Mouse (Mus musculus): ENCODE data around the gene Dcaf4. TPM values are rescaled to one million over a fixed set of nuclear protein-coding genes. Genes with fewer than 3 reads are reported as not detected.

Gene Dcaf4
- polyA plus RNA-seq, 1 experiment, result 9.3 TPM

DNA sequence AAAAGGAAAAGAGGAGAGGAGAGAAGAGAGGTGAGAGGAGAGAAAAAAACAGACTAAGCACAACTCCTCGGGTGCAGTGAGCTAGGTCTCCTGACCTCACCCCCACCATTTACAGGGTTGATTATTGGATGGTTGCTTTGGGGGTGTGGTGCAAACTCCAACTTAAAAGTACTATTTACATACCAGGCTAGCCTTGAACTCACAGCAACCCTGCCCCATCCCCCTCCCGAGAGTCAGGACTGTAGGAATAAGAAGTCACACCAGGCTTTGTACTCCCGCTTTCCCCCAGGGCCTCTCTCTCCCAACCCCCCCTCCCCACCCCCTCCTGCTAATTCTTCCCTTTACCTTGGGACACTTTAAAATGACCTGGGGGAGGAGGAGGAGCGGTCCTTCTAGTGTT, 23.9 kb upstream of the Dcaf4 start:
- WGBS, result 77% methylated on average over 4 of the region's 4 CpGs

DNA sequence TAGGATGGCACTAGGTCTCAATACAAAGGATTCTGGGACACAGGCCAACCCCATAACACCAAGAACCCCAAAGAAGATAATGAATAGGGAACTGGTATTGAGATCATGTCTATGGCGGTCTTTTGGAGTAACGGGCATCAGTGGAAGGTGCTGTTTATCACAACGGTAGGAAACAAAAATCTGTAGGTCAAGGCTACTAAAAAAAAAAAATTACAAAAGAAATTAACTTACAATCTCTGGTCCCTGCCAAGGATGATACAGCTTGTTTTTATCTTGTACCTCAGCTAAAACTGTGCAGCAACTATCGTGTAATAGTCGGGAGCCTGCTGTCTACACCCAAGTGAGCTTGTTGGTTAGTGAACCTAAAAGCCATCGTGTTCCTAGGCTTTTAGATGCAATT, 23.5 kb upstream of the Dcaf4 start:
- Histone ChIP-seq H3K4me3 (ENCODE audit: low read depth, low read length) (no peak overlapping the region), H3K4me1 (ENCODE audit: control insufficient read depth, insufficient read depth, insufficient read length, low read length) (no peaks in the 10 kb centered on the region), H3K27ac (ENCODE audit: insufficient read depth, low read depth, low read length) (no peak overlapping the region), H3K36me3 (ENCODE audit: control insufficient read depth, insufficient read depth, low read length) (no peaks in the 10 kb centered on the region), H3K27me3 (ENCODE audit: control insufficient read depth, insufficient read depth, low read length) (no peaks in the 10 kb centered on the region)
- TF ChIP-seq POLR2A (IDR thresholded peaks at IDR 0.05; ENCODE audit: low read depth, low read length) (no peak), CTCF (IDR thresholded peaks at IDR 0.05; ENCODE audit: extremely low read depth, insufficient read length, insufficient replicate concordance, low read depth, low read length) (no peak)
- 90% methylated on average over 6 of the region's 6 CpGs for WGBS

More for the DNA sequence above, 23.9 kb upstream of the Dcaf4 start:
- Histone ChIP-seq H3K4me1 (ENCODE audit: control insufficient read depth, insufficient read depth, insufficient read length, low read length) (no peaks in the 10 kb centered on the region), H3K27ac (ENCODE audit: insufficient read depth, low read depth, low read length) (no peak overlapping the region), H3K27me3 (ENCODE audit: control insufficient read depth, insufficient read depth, low read length) (no peaks in the 10 kb centered on the region), H3K4me3 (ENCODE audit: low read depth, low read length) (no peak overlapping the region), H3K36me3 (ENCODE audit: control insufficient read depth, insufficient read depth, low read length) (no peaks in the 10 kb centered on the region)
- TF ChIP-seq POLR2A (IDR thresholded peaks at IDR 0.05; ENCODE audit: low read depth, low read length), result no peak
- no peak for TF ChIP-seq CTCF (IDR thresholded peaks at IDR 0.05; ENCODE audit: extremely low read depth, insufficient read length, insufficient replicate concordance, low read depth, low read length)

DNA sequence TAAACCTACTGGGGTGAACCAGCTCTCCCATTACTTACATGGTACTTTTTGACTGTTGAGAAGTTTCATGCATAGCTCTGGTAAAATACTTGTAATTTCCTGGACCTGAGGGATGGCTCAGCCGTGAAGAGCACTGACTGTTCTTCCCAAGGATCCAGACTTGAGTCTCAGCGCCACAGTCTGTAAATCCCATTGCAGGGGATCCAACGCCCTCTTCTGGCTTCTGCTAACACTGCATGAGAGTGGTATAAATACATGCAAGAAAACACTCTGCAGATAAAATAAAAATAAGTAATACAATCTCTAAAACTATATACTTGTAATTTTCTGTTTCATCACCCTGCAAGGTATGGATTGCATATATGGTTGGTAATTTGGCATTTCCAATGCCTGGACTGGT, 22.3 kb upstream of the Dcaf4 start:
- Histone ChIP-seq H3K4me1 (ENCODE audit: control insufficient read depth, insufficient read depth, insufficient read length, low read length) (no peaks in the 10 kb centered on the region), H3K27me3 (ENCODE audit: control insufficient read depth, insufficient read depth, low read length) (no peaks in the 10 kb centered on the region), H3K4me3 (ENCODE audit: low read depth, low read length) (no peak overlapping the region), H3K27ac (ENCODE audit: insufficient read depth, low read depth, low read length) (no peak overlapping the region), H3K36me3 (ENCODE audit: control insufficient read depth, insufficient read depth, low read length) (no peaks in the 10 kb centered on the region)
- TF ChIP-seq POLR2A (IDR thresholded peaks at IDR 0.05; ENCODE audit: low read depth, low read length) (no peak), CTCF (IDR thresholded peaks at IDR 0.05; ENCODE audit: extremely low read depth, insufficient read length, insufficient replicate concordance, low read depth, low read length) (no peak)
- WGBS, result 80% methylated on average over 3 of the region's 3 CpGs

DNA sequence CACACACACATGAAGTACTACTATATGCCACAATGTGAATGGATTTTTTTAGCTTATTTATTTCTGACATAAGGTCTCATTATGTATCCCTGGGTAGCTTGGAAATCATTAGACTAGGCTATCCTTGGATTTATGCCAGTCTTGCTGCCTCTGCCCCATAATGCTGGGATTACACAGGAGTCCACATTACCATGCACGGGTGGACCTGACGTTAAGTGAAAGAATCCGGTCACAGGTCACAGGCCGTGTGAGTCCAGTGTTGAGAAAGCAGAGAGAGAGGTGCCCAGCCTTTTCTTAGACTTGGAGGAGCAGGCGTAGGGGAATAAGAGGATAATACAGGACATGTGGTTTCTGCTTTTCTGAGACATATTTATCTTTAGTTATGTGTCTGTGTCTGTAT, 21.0 kb upstream of the Dcaf4 start:
- Histone ChIP-seq H3K27me3 (ENCODE audit: control insufficient read depth, insufficient read depth, low read length) (no peaks in the 10 kb centered on the region), H3K36me3 (ENCODE audit: control insufficient read depth, insufficient read depth, low read length) (no peaks in the 10 kb centered on the region), H3K27ac (ENCODE audit: insufficient read depth, low read depth, low read length) (no peak overlapping the region), H3K4me3 (ENCODE audit: low read depth, low read length) (no peak overlapping the region), H3K4me1 (ENCODE audit: control insufficient read depth, insufficient read depth, insufficient read length, low read length) (no peaks in the 10 kb centered on the region)
- 74% methylated on average over 5 of the region's 5 CpGs for WGBS
- TF ChIP-seq POLR2A (IDR thresholded peaks at IDR 0.05; ENCODE audit: low read depth, low read length) (no peak), CTCF (IDR thresholded peaks at IDR 0.05; ENCODE audit: extremely low read depth, insufficient read length, insufficient replicate concordance, low read depth, low read length) (no peak)

DNA sequence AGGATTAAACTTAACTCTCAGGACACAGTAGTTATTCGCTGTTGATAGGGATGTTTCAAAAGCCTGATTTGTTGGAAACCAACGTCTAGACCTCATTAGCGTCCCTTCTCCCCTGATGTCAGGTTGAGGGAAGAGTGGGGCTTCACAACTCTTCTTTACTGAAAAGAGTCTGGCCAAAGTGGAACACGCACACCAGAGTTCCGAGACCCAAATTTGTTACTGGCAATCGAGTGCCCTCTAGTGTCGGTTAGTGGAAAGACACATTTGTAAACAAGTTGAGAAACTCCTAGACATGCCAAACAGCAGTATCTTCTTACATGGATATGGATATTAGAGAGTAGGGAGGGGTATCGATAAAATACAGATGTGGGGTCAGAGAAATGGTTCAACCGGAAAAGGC, 18.1 kb upstream of the Dcaf4 start:
- 8% methylated on average over 9 of the region's 9 CpGs for WGBS
- Histone ChIP-seq H3K27ac (ENCODE audit: insufficient read depth, low read depth, low read length) (no peak overlapping the region), H3K36me3 (ENCODE audit: control insufficient read depth, insufficient read depth, low read length) (no peaks in the 10 kb centered on the region), H3K4me3 (ENCODE audit: low read depth, low read length) (no peak overlapping the region), H3K4me1 (ENCODE audit: control insufficient read depth, insufficient read depth, insufficient read length, low read length) (no peaks in the 10 kb centered on the region), H3K27me3 (ENCODE audit: control insufficient read depth, insufficient read depth, low read length) (no peaks in the 10 kb centered on the region)
- no peak; the same call in 1 of the 2 replicates for TF ChIP-seq CTCF (IDR thresholded peaks at IDR 0.05; ENCODE audit: extremely low read depth, insufficient read length, insufficient replicate concordance, low read depth, low read length)
- no peak for TF ChIP-seq POLR2A (IDR thresholded peaks at IDR 0.05; ENCODE audit: low read depth, low read length)

DNA sequence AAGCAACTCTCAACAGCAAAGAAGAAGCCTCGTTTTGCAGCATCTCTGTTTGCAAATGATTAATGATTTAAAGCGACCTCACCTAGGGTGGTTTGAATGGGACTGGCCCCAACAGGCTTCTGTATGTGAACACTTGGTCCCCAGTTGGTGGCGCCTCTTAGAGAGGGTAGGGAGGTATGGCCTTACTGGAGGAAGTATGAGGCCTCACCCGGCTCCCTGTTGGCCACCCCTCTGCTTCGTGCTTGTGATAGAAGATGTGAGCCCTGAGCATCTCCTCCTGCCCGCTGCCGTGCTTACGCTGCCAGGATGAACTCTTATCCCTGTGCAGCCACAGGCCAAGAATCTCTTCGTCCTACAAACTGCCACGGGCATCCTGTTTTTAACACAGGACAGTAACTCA, 13.7 kb upstream of the Dcaf4 start:
- Histone ChIP-seq H3K27me3 (ENCODE audit: control insufficient read depth, insufficient read depth, low read length) (no peaks in the 10 kb centered on the region), H3K36me3 (ENCODE audit: control insufficient read depth, insufficient read depth, low read length) (no peaks in the 10 kb centered on the region), H3K4me1 (ENCODE audit: control insufficient read depth, insufficient read depth, insufficient read length, low read length) (no peaks in the 10 kb centered on the region), H3K4me3 (ENCODE audit: low read depth, low read length) (no peak overlapping the region), H3K27ac (ENCODE audit: insufficient read depth, low read depth, low read length) (no peak overlapping the region)
- WGBS, result 70% methylated on average over 10 of the region's 10 CpGs
- TF ChIP-seq CTCF (IDR thresholded peaks at IDR 0.05; ENCODE audit: extremely low read depth, insufficient read length, insufficient replicate concordance, low read depth, low read length), result no peak
- TF ChIP-seq POLR2A (IDR thresholded peaks at IDR 0.05; ENCODE audit: low read depth, low read length), result no peak

DNA sequence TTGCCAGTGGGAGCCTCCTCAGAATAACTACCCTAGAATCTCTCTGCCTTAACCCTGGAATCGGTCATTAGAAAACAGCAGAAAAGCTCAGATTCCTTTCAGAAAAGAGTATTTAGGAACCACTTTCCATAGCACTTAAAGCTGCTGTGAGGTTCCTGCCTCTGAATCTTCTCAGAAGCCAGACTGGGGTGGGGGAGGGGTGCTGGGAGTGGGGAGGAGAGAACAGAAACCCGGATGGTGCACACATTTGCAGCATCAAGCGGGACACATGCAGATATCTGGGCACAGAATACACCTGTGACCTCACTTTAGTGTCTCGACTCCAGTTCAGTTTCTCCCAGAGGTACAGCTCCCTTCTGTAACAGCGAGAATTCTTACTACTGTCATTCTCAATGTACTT, 9.7 kb upstream of the Dcaf4 start:
- Histone ChIP-seq H3K4me1 (ENCODE audit: control insufficient read depth, insufficient read depth, insufficient read length, low read length) (peaks cover 9% of the 10 kb centered on the region; the same call in 1 of the 2 replicates), H3K36me3 (ENCODE audit: control insufficient read depth, insufficient read depth, low read length) (no peaks in the 10 kb centered on the region), H3K27me3 (ENCODE audit: control insufficient read depth, insufficient read depth, low read length) (no peaks in the 10 kb centered on the region), H3K4me3 (ENCODE audit: low read depth, low read length) (no peak overlapping the region), H3K27ac (ENCODE audit: insufficient read depth, low read depth, low read length) (no peak overlapping the region)
- no peak for TF ChIP-seq CTCF (IDR thresholded peaks at IDR 0.05; ENCODE audit: extremely low read depth, insufficient read length, insufficient replicate concordance, low read depth, low read length)
- TF ChIP-seq POLR2A (IDR thresholded peaks at IDR 0.05; ENCODE audit: low read depth, low read length), result no peak
- 74% methylated on average over 5 of the region's 5 CpGs for WGBS

DNA sequence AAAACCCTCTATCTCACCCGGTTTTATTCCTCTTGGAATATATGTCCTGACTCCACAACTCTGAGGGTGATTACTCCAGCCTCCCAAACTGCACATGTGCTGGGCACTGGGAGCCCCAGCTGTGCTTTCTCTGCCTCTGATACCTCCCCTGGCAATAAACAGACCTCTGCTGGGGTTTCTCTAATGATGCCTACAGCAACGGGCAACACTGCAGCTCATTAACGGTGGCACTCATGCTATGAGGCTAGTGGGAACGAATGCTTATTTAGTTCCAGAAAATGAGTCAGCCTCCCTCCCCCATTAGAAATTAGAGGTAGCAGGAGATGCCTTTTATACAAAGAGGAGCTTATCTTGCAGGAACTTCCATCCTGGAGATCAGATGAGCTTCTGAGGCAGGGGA, 7.5 kb upstream of the Dcaf4 start:
- WGBS, result 9% methylated on average over 4 of the region's 4 CpGs
- Histone ChIP-seq H3K4me1 (ENCODE audit: control insufficient read depth, insufficient read depth, insufficient read length, low read length) (peaks cover 10% of the 10 kb centered on the region; the same call in 1 of the 2 replicates), H3K27me3 (ENCODE audit: control insufficient read depth, insufficient read depth, low read length) (no peaks in the 10 kb centered on the region), H3K27ac (ENCODE audit: insufficient read depth, low read depth, low read length) (no peak overlapping the region), H3K36me3 (ENCODE audit: control insufficient read depth, insufficient read depth, low read length) (no peaks in the 10 kb centered on the region), H3K4me3 (ENCODE audit: low read depth, low read length) (no peak overlapping the region)
- TF ChIP-seq CTCF (IDR thresholded peaks at IDR 0.05; ENCODE audit: extremely low read depth, insufficient read length, insufficient replicate concordance, low read depth, low read length), result no peak
- TF ChIP-seq POLR2A (IDR thresholded peaks at IDR 0.05; ENCODE audit: low read depth, low read length), result no peak
